Mouse (Mus musculus): Measurements from ENCODE around the gene Dab2ip.

The Dab2ip gene

DNA sequence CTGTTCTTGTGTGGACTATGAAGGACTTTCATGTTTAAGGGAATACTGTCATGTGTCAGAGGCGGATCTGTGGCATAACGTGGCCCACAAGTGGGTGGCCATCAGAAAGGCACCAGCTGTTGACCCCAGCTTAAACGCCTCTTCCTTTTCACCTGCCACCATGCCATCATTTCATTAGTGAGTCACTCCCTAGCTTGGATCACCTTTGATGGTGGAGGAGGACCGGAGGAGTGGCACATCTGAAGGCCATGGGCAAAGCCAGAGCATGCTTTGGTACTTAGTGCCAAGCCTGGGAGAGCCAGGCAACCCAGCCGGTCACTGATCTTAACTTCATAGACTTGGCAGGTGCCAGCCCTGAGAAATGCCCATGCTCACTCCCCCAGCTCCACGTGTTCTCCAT lies 96.7 kb downstream of the Dab2ip start:
- no peak for DNase-seq (ENCODE audit: low spot score in 2 of 2)

DNA sequence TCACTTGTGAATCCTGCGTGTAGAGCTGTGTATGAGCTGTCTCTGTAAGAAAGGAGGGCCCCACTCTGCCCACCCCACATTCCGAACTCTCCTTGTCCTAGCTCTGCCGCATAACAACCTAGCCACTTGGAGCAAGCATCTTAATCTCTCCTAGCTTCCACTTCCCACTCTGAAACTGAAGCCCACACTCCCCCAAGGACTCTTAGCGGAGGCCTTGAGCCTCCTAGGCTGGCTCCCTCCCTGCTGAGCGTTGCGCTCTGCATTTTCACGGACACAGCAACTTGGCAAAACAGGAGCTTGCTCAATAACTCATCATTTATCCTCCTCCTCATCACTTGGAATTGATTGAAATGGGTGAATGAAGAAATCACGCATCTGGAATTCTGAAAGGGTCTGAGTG lies 97.9 kb downstream of the Dab2ip start:
- no peak for DNase-seq (ENCODE audit: low spot score in 2 of 2)

GRCm38 (mm10) chr2:35658311-35658710 lies 100.2 kb downstream of the Dab2ip start:
- DNase-seq (ENCODE audit: low spot score in 2 of 2): no peak

DNA sequence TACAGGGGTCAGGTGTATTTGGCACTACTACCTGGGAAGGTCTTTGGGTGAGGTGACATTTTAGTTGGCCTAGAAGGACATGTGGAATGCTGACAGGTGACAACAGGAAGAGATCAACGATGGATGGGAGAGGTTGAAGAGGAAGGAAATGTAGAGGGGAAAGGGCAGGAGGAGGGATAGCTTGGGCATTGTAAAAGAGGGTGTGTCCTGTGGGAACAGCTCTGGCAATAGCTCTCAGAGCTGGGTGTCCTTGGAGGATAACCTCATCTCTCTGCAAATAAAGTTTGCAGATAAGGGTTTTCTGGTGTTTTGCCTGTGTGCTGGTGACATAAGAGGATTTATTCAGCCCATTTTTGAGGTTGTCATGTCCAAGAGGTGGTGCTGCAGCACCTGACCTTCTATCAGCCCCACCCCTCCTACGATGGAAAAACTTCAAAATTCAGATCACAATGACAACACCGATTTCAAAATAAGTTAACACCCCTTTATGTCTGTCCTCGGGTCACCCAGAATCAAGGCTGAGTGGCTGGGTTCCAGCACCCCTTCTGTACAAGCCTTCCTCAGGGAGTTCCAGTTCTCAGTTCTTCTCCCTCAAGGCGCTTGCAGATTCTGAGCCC lies 101.6 kb downstream of the Dab2ip start:
- no peak for DNase-seq (ENCODE audit: low spot score in 2 of 2)

DNA sequence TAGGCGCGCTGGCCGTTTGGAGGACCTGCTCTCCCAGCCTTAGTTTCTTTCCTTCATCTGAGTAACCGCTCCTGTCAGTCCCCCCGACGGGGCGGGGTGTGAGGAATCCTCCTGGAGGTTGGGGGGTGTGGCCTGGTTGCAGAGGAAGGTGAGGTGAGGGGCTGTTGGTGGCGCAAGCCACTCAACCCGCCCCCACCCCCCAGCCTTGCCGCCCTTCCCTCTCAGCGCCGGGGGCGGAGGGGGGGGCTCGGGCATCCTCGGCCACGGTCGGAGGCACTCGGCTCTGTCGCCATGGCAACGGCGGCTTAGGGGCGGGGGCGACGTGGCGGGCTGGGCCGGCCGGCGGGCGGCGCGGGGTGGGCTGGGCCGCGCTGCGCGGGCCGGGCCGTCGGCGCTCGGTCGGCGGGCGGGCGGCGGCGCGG lies 102.9 kb downstream of the Dab2ip start:
- peak; percentile 53 to 68 for DNase-seq (ENCODE audit: low spot score in 2 of 2)

DNA sequence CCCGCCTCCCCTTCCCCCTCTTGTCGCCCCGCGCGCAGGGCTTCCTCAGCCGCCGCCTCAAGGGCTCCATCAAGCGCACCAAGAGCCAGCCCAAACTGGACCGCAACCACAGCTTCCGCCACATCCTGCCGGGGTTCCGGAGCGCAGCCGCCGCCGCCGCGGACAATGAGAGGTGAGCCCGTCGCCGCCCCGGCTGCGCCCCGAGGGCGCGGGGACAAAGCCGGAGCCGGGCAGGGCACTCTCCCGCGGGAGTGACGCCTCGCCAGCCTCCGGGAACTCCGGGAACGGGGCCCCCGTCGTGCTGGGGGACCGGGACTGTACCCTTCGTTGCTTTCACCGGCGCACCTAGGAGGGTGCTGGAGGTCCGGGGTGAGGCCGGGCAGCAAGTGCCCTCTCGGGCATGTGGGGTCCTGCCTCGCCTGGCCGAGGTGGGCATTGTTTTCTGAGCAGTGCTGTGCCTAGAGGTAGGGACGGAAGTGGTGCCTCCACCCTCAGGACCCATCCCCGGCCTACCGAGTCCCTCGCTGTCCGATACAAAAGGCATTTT lies 103.5 kb downstream of the Dab2ip start:
- DNase-seq (ENCODE audit: low spot score in 2 of 2): peak in 1 of 2 experiments; percentile 40

- peak; percentile 40 to 46 for DNase-seq (ENCODE audit: low spot score in 2 of 2)
Observed at GRCm38 (mm10) chr2:35662001-35662491, 104.0 kb downstream of the Dab2ip start.

DNA sequence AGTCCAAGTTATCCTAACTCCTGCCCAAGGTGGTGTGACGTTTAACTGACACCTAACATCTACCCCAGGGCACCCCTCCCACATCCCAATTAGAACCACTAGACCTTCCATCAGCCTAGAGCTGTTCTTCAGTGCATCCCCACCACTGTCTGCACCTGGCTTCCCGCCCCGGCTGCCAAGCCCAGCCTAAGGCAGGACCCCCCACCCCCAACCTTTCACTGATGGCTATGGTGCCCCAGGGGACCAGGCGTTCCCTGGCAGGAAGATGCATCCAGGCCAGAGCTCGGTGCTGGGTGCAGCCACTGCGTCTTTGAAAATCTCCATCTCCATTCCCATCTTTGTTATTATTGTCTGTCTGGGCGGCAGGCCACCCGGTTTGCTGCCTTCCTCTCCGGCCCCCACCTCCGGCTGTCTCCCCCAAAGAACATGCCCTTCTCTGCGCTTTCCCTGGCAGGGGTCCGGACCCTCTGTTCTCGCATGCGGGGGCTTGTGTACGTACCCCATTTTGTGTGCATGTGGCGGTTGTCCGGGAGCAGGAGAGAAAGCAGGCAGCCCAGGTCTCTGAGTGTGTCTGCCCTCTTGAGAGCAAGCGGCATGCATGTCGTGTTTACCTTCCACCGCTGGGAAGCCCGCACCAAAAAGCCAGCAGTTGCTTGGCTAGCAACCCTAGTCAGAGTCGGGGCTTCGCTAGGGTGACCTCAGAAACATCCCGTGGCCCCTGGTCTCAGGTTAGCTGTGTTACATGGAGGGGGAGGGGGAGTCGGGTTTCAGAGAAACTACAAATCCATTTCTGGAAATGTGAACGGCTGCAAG lies 104.9 kb downstream of the Dab2ip start:
- DNase-seq (ENCODE audit: low spot score in 2 of 2): no peak

GRCm38 (mm10) chr2:35667746-35668145 lies 109.7 kb downstream of the Dab2ip start:
- no peak for DNase-seq (ENCODE audit: low spot score in 2 of 2)

- DNase-seq (ENCODE audit: low spot score in 2 of 2): no peak
Observed at GRCm38 (mm10) chr2:35669217-35669616, 111.2 kb downstream of the Dab2ip start.

- no peak for DNase-seq (ENCODE audit: low spot score in 2 of 2)
Observed at GRCm38 (mm10) chr2:35669748-35670147, 111.7 kb downstream of the Dab2ip start.

DNA sequence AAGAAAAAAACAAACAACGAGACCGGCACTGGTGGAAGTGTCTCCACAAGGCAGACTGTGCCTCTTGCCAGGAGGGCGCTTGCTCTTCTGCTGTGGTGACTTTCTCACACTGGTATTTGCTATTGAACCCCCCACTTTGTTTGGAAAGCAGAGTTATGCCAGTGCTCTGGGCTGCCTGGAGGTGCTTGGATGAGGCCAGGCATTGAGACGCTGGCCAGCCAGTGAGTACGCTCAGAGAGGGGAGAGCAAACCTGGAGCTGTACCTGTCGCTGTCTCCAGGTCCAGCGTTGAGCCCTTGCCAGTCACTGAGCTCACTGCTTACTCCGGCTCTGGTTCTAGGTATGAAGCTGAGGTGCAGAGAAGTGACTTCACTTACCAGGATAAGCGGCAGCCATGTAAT lies 112.2 kb downstream of the Dab2ip start:
- no peak for DNase-seq (ENCODE audit: low spot score in 2 of 2)

DNA sequence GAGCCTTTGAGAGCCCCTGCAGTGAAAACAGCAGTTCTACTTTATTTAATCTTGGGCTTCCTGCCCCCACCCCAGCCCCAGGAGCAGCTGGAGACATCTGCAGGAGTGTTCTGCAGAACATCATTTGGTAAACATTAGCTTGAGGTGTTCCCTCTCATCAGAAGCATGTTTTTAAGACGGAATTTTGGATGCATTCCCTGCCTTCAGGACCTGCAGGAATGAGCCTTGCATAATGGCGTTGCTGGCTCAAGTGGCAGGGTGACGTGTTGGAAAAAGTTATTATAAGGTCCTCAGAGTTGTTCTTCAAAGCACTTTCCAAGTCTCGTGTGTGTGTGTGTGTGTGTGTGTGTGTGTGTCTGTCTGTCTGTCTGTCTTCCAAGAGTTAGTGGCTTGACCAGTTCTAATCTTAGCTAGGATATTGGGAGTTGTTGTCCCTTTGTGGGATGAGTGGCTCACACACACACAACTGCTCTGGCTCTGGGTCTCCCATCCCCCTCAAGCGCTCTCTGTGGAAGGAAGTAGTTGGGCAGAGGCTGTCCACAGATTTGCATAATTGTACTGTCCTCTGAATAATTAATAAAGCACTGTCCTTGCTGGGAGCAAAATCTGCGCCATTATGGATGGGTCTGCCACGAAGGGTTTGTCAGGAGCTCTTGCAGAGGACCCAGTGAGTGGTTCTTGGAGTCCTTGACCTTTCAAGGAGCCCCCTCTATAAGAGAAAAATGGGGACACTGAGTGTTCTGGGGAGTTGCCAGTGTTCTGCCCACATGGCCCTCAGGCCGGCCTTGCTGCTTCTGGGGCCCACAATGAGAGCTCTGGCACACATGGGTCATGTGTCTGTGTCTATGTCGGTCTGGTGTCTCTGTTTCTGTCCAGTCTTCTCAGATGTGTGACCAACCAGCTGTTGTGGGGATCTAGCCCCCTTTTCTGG lies 114.2 kb downstream of the Dab2ip start:
- no peak for DNase-seq (ENCODE audit: low spot score in 2 of 2)

GRCm38 (mm10) chr2:35673181-35673580 lies 115.1 kb downstream of the Dab2ip start:
- no peak for DNase-seq (ENCODE audit: low spot score in 2 of 2)

DNA sequence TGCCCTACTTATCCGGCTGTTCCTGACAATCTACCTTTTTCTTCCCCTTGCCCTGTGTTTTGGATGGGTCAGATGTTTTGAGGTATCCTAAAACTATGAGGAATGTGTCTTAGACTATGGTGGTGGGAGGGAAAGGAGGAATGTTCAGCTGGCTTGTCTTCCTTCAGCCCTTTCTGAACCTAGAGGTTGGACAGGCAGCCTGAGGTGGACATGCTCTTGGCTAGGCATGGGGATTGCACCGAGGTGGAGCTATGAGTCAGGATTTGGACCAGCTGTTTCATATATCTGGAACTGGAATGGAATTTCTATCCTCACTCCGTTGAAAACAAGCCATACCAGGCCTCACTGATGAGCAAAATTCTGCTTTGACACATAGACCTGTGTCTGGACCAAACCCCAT lies 115.9 kb downstream of the Dab2ip start:
- no peak for DNase-seq (ENCODE audit: low spot score in 2 of 2)

DNA sequence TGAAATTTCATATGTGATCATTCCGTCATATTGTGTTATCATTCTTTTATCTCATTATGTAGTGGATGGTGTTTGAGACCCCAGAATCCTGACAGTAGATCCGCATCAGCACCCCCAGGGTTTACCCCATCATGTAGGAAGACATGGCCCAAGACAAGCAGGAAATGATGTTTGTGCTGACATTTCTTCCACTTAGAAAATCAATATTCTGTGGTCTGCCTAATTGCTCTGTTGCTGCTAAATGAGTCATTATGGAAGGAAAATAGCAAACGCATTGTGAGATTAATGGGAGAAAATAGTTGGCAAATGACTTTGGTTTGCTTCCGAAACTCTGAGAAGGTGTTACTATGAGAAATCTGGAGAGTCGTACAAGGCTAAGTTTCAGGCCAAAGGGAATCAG lies 116.4 kb downstream of the Dab2ip start:
- no peak for DNase-seq (ENCODE audit: low spot score in 2 of 2)

DNA sequence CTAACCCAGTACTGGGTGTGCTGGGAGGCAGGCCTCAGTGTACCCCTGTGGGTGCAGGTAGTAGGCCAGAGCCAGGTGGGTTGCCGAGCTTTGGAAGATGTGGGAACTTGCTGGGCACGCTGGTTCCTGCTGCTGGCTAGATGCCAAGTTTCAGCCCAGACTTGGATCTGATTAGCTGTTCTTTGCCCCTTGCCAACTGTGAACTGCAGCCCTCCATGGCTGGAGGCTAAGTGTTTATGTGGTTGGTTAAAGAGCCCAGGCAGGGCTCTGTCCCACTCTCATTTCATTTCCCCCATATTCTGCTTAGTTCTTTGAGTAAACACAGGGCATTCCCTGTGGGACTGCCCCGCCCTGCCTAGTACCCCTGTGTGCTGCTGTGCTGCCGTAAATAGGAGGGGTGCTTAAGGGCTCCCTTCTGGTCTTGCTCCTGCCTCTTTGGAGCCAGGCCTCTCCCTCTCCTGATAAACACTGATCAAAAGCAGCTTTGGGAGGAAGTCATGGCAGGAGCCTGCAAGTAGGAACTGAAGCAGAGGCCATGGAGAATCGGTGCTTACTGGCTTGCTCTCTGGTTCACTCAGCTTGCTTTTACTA lies 118.1 kb downstream of the Dab2ip start:
- no peak for DNase-seq (ENCODE audit: low spot score in 2 of 2)

- peak in 1 of 2 experiments; percentile 38 for DNase-seq (ENCODE audit: low spot score in 2 of 2)
Observed at GRCm38 (mm10) chr2:35677855-35678254, 119.8 kb downstream of the Dab2ip start.

GRCm38 (mm10) chr2:35678440-35678839 lies 120.4 kb downstream of the Dab2ip start:
- DNase-seq (ENCODE audit: low spot score in 2 of 2): no peak

- no peak for DNase-seq (ENCODE audit: low spot score in 2 of 2)
Observed at GRCm38 (mm10) chr2:35679812-35680672, 122.0 kb downstream of the Dab2ip start.
